Mouse (Mus musculus) cerebellum, postnatal 10 days (tissue): ENCODE data around the gene Lrp2.

Experiments used
- DNase-seq, 2 experiments: peaks; one replicate each; pipeline ENCODE4 v3.0.0; 2021; ENCODE audit warnings: mixed read lengths in 2 of 2

Lrp2 gene

DNA sequence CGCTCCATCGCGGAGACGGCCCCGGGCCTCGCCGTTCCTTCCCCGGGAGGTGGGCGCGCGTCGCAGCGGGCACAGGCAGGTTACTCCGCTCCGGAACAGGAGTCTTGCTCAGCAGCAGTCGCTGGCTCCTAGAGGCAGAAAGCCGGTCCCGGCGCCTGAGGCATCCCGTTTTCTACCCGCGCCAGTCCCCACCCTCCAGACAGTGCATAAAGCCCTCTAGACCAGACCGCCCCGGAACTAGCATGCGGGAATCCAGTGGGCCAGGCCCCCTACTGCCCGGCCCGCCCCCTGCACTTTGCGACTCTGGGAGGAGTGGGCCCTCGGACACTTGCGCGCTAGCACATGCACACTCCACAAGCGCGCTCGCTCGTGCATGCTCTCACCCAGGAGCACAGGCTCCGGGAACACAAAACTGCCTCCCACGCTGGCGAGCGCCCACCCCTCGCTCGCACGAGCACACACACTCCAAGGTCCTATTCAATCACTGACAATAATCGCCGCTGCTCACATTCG, at the start of gene Lrp2:
Gene Lrp2 (minus strand): TSS at position 180 of the 513 bp plus-strand sequence.
- DNase-seq: peak; percentile 51 to 52

DNA sequence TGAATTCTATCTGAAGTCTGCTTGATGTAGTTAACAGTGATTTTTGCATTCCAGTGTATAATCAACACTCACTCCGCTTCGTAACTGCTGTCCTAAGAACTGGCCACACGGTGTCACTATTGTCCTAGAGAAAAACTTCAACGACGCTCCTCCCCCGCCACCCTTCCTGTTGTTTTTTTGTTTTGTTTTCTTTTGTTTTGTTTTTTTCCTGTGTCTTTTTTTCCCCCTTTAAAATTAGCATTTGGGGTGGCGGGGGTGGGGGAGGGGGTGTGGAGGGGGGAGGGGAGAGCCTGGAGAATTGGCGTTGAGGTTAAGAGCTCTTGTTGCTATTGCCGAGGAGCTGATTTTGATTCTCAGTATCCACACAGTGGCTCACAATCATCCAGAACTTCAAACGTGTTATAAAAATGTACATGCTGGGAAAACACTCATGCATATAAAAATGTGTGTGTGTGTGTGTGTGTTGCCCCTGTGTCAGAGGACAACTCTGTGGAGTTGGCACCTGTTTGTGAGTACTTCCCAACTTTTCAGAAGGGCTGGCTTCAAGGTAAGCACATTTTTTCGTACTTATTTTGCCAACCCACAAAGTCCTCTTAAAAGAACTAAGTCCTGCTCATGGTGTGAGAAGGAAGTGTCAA, 49.3 kb upstream of the Lrp2 start:
- peak; percentile 69 to 74 for DNase-seq

DNA sequence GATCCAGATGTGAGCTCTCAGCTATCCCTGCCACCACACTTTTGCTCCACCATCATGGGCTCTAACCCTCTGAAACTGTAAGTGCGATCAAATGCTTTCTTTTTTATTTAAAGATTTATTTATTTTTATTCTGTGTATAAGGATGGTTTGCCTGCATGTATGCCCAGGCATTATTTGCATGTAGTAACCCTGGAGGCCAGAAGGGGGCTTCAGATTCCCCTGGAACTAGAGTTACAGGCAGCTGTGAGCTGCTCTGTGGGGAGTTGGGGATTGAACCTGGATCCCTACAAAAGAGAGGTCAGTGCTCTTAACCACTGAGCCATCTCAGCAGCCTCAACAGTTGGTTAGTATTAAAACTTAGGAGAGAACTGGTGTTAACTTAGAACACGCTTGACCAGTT, 45.6 kb upstream of the Lrp2 start:
- peak; percentile 24 to 29 for DNase-seq

DNA sequence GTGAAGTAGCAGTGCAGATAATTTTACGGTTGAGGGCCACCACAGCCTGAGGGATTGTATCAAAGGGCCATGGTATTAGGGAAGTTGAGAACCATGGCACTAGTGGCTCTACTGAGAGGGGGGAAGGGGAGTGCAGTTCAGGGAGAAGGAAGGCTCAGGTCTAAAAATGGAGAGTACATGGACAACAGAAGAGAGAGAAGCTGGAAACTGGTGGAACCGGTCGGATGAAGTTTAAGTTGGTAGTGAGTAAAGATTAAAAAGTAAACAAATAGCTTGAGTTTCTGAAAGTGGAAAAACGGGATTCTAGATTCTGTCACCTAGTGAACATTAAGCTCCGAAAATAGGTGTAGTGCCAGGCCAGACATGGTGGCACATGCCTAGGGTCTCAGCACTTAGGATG, 44.9 kb upstream of the Lrp2 start:
- no peak for DNase-seq

DNA sequence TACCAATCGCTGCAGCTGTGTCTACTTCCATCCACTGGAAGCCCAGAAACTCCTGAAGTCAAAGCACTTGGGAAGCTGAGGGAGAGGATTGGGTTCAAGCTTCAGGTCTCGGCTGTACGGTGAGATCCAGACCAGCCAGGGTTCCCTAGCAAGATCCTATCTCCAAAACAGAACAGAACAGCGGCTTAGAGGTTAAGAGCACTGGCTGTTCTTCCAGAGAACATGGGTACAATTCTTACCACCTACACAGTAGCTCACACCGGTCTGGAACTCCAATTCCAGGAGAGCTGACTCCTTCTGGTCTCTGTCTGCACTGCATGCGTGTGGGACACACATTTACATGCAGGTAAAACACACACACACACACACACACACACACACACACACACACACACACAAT, 44.0 kb upstream of the Lrp2 start:
- no peak for DNase-seq

DNA sequence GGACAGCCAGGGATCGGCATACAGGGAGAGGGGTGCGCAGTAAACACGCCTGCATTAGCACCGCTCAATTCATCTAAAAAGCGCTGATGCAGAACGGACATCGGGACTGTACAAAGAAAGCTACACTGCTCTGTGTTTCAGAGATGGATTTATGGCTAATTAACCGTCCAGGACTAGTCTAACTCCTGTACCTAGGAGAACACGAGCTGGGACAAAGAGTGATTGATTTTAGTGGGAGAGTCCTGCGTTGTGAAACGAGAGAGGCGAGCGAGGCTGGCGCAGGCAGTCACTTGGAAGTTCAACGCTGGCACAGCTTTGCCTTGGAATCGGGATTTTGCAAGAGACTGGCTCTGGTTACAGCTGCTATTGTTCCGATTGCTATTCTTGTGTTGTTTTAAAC, 43.4 kb upstream of the Lrp2 start:
- DNase-seq: no peak

DNA sequence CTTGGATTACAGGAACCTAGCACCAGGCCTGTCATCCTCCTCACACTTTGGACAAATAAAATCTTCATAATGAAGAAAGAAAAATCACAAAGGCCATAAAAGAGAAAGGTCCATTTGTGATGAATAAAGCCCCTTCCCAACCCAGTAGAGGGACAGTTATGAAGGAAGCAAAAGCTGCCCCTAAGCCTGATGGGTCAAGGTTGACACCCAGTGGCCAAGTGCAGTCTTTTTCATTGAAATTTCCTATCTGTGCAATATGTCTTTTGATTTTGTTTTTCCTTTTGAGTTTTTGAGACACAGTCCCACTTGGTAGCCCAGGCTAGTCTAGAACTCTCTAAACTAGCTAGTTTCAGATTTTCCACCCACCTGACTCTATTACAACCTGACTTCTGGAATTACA, 33.4 kb upstream of the Lrp2 start:
- no peak for DNase-seq

DNA sequence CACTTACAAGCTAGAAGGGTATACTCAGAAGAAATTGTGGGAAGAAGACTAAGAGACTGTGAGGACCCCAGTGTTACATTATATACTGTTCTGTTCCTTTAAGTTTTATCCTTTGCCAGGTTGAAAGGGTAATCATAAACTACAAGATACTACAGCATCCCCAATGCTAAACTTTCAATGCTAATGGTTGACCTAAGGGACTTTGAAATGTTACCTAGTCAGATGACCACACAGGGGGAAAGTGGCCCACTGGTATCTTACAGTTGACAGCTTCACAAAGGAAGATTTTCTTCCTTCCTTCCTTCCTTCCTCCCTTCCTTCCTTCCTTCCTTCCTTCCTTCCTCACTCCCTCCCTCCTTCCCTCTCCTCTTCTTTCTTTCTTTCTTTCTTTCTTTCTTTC, 32.5 kb upstream of the Lrp2 start:
- DNase-seq: no peak

DNA sequence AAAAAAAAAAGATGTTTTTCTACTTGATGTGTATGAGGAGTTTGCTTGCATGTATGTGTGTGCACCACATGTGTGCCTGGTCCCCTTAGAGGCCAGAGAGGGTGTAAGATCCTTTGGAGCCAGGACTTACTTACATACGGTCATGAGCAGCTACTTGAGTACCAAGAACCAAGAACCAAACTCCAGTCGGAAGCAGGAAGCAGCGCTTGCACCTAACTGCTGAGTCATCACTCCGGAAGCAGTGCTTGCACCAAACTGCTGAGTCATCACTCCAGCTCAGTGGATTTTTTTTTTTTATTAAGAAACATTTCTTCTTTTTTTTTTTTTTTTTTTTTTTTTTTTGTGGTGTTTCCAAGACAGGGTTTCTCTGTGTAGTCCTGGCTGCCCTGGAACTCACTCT, 27.4 kb upstream of the Lrp2 start:
- no peak for DNase-seq

DNA sequence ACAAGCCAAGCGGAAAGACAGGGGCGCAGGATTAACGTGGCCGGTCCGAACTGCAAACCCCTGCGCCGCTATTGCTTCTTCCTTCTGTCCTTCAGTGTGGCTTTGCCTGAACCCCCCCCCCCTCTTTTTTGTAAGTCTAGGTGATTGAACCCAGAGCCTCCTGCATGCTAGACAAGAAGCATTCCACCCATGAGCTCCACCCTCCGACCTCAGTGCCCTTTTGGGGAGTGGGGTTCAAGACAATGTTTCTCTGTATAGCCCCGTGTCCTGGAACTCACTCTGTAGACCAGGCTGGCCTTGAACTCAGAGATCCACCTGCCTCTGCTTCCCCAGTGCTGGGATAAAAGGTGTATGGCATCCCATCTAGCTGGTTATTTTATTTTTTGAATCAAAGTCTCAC, 26.9 kb upstream of the Lrp2 start:
- no peak for DNase-seq

DNA sequence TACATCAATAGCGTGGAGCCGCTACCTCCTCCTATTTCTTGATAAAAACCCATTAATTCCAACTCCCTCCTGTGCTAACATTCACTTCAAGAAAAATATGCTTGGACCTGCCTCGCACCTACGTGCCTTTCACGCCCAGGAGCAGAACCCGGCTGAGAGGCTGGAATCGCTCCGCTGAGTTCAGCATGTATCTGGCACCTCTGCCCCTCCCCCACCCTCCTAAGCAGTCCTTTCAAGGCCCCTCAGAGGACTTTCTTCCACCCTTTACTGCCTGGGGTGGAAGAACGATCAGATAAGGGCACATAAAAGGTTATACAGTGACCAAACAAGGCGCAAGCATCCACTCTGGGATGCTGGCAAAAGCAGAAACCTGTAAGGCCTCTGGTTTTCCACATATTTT, 26.4 kb upstream of the Lrp2 start:
- peak in 1 of 2 experiments; percentile 11 for DNase-seq

DNA sequence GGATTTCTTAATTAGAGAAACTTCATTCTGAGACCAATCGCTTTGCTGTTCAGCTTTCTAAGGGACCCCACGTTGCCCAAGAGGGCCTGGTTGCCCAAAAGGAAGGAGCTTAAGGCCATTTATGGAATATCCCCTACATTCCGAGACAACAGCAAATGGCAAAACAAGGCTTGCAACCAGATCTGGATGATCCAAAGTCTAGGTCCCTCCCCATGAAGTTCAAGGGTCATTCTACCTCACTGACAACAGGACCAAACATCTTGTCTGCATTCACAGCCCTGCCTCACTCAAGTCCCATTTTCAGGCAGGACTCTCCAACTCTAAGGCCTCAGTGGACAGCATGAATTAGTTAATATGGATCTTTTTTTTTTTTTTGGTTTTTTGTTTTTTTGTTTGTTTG, 20.8 kb upstream of the Lrp2 start:
- DNase-seq: no peak

DNA sequence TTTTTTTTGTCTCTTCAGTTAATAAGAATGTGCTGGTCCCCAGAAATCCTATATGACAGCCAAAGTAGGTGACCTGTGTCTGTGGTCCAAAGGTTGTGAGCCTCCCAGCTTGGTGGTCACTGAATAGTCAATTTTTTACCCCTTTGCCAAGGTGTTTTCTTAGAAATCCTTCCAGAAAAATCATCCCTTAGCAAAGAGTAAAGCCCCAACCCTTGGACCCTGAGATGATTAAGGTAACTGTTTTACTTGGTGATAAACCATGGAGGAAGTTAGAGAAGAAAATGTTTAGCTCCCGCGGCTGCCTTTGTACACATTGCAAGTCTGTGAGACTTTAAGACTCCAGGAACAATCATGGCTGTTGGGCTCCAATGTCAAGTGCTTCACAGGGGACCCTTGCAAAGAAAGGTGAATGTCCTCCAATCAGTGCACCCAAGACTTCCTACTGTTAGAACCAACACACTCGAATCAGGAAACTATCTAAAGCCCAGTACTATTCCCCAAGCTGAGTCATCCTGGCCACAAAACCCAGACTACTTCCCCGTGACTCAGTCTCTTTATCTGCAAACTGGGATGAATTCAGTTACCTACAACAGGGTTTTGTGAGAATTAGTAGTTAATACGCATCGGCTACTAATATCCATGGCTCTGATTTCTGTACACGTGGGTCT, 18.0 kb upstream of the Lrp2 start:
- no peak for DNase-seq

DNA sequence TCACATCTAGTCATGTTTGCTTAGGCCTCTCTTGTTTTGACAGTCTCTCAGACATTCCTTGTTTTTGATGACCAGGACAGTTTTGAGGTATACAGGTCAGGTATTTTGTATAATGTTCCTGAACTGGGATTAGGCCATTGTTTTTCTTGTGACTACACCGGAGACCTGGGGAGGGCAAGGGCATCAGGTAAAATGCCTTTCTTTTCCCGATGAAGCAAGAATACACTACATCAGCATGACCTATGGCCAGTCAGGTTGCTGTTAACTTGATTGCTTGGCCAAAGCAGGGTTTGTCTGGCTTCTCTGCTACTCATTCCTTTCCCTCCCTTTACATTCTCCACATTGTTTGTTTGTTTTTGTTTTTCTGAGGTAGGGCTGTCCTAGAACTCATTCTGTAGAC, 7.3 kb upstream of the Lrp2 start:
- no peak for DNase-seq

DNA sequence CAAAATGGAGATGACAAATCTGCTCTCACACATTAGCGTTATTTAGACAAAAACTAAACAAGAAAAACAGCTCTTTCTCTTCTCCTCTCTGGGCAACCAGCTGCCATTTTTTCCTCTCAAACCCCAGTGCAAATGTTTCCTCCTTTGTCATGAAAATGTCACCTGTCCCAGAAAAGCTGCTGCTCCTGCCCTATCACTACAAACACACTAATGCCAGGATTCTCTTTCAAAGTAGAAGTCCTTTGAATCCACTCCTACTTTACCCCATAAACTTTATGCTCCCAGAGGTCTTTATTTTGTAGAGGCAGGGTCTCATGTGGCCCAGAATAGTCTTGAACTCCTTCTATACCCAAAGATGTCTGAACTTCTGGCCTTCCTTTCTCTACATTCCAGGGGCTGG, 6.7 kb upstream of the Lrp2 start:
- no peak for DNase-seq

DNA sequence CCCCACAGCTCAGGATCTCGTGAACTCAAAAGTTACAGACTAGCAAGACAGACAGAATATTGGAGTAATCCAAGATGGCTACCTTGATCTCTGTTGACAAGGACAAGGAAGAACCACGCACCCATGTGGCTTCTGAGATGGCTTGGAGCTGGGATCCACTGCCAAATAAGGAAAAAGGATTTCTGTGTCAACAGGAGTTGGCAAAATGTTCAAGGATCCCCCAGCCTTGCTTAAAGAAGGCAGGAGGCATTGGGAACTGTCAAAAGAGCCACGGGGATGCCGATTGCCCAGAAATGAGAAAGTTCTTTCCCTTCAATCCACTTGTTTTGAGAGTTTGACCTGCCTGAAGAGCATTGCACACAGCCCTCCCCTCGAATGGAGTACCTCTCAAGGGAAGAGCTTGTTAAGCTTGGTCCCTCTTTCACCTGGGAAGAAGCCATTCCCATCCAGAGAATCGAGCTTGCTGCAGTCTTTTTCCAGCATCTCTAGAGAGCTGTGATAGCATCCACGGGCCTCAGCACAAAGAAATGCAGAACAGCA, 6.2 kb upstream of the Lrp2 start:
- DNase-seq: no peak

DNA sequence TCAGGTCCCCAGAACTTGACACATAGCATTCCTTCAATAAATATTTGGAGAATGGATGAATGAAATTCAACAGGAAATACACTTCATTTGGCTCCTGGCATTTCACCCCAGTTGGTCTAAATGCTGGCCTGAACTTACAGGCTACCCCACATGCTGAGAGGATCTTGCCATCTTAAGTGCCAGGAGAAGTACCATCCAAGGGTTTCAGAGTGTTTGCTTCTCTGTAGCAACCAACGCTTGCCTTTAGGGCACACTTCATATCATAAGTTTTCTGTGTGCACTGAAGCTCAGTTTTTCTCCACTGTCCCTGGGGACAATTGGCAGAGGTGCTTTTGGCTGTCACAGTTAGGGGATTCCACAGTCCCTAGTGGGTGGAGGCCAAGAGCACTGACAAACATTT, 4.7 kb upstream of the Lrp2 start:
- no peak for DNase-seq

DNA sequence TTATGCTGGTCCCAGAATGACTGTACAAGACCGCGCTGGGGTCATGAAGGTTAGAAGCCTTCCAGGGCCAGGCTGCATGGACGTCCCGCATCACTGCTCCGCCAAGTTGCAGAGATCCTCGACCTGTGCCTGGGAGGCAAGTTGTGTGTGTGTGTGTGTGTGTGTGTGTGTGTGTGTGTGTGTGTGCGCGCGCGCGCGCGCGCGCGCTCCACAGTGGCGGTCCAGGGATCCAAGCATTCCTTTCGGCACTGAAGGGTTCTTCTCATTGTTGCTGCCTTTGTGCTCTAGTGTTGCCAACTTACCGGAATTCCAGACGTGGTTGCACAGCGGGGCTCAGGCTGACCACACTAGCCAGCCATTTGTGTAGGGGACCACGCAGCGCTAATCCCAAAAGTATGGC, 2.0 kb upstream of the Lrp2 start:
- peak; percentile 13 to 17 for DNase-seq

DNA sequence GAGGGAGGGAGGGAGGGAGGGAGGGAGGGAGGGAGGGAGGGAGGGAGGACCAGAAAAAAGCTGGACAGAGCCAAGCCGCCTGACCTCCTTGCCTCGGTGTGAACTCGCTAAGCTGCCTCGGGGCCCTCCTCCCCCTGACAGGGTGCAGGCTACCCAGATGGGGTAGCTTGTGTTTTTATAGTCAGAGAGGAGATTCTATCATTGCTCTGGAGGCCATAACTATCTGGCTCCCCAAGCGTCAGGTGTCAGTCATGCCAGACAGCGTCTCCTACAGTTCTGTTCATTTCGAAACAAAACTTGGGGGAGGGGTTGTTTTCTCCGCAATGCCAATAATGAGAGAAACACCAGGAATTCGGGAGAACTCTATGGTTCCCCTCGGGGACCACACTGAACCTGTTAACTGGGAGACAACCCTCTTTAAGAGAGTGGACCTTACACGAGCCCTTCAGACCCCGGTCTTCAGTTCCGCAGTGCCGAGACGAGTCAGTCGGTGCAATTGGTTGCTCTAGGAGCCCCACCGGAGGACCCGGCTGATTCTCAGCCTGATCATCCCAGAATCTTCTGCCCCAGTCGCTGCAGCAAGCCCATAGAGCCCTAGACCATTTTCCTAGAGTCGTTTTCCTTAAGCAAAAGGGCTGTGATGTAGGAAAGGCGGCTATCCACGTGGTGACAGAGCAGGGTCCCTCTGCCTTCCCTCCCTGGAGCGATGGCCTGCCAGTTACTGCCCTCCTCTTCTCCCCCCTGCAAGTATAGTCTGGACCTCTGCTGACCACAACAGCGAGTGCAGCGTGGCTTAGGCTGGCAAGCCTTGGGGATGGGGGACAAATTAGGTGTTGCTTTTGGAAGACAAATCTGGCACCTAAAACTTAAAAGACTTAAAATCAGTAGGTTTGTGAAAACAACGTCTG, 1.2 kb upstream of the Lrp2 start:
- DNase-seq: peak; percentile 5 to 20

DNA sequence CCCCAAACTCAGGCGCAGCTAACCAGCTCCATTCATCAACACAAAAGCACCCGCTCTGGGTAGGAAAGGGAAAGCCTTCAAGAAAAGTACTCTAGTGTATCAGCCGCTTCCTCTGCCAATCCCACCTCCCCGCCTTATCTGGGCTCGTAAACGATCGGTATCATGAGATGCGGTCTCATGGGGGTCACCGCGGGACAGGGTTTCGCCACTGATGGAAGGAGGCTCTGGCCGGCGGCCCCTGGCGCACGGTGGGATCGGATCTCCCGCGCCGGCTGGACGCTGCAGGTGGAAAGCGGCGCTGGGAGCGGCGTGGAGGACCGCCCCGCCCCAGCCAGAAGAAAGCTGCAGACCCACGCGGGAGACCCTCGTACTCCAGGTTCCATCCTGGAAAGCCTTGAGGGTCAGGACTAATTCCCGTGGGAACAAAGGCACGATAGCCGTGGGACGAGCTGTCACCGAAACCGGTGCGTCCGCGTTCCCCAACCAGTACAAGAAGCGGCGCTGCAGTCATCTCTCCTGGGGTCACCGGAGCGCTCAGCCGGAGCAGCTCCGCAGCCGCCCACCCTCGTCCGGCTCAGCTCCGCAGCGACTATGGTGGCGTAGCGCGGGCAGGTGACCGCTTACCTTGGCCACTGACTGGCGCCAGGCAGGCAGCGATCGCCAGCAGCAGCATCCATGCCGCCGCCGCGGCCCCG, 527 bp downstream of the Lrp2 start:
- DNase-seq: peak; percentile 40 to 44

DNA sequence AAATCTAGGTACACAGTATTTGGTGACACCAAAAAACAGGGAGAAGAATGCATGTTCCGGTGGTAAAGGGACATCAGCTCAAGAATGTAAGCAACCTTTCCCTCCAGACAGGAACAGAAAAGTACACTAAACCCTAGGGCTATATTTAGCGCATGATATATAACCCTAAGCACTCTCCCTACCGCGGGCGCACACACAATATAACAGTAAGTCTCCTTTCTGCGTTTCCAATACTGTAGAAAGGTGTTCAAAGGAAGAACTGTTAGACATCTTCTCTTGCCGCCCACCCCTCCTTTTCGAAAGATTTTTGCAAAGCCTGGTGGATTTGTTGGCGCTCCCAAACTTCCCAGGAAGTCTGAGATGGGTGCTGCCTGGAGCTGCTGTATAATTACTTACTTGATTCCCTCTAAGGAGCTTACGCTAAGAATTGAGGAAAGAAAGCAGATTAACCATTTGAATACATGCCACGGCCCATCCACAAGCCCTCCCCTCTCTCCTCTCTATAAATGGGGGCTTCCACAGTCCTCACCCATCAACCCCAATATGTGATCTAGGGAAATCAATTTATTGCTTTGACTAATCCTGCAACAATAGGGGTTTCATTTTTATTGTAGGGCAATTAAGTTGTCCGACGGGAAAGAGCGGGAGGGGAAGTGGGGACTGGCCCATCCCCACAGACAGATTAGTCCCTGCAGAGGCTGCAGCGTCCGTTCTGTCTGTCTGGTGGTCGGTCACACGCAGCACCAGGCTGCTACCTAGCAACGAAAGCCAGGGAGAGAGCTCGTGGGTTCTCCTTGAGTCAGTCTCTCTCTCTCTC, 1.5 kb downstream of the Lrp2 start:
- DNase-seq: no peak

DNA sequence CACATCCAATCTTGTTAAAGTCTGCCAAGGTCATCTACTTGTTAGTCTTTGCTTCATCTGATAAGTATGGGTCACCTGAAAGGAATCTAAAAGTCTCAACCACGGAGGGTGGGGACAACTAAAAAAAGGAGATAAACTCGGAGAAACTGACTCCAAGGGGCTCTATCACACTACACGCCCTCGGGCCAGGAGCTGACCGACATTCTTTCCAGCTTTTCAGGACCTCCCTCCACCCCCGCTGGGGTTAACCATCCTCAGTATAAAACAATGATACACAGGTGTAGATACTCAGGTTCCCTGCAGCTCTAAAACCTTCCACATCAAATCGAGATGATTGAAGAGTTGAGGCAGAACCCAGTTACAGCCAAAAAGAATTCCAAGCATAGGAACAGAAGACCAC, 3.0 kb downstream of the Lrp2 start:
- no peak for DNase-seq
